ENCODE assay signal across 24 mouse cellular contexts in the genomic region with DNA sequence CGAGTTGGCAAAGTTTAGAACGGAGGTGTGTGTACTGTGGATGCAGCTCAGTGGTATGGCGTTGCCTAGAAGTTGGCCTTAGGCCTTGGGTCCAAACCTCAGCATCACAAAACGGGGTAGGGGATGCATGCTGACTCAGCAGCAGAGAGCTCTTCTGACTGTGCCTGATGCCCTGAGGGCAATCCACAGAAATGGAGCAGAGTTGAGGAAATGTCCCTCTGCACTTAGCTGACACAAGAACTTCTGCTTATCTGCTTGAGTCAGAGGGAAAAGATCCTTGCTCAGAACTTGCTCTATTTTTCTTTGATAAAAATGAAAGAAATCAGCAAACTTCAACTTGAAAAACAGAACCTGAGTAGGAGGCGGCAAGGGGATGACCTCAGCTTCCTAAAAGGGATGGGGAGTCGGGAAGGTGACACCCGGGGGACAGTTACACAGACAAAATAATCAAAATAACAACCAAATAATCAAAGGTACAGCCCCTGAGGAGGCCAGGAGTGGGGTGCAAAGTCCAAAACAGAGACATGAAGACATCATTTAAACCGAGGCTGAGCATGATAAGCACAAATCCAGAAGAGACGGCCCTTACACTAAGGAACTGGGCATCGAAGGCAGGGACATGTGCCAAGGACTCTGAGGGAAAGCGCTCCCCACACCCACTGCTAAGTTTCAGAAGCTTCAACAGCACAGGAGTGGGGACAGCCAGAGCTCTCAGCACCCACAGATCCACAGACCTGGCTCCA. TPM values are rescaled to one million over a fixed set of nuclear protein-coding genes. Genes with fewer than 3 reads are reported as not detected.
DNase-seq lines count a peak whose midpoint lies in the region; ATAC-seq and TF ChIP-seq lines count a peak whose summit lies in the region.
"Had no signal": no experiment of that assay in that cellular context is flagged by ENCODE, and none has a peak within 500 bp of the region (broad histone marks: within the 10 kb centered on the region; RNA-seq: fewer than 3 reads in every experiment).

No protein-coding gene starts in this region.

- no peaks in the 10 kb centered on the region for H3K27me3 ChIP-seq in heart, embryonic 11.5 days (ENCODE audit: control insufficient read depth, insufficient read depth, low read length)
- H3K27me3 ChIP-seq in heart, adult 2 months (ENCODE audit: control insufficient read depth, insufficient read depth, low read length) = no peaks in the 10 kb centered on the region
- H3K27me3 ChIP-seq in neural tube, embryonic 15.5 days (replicated peaks) = no peaks in the 10 kb centered on the region
- H3K27me3 ChIP-seq in intestine, embryonic 15.5 days (replicated peaks) = no peaks in the 10 kb centered on the region
- H3K27me3 ChIP-seq: limb, embryonic 12.5 days had no signal

- 0 out of 2 replicates have a peak, but pooled peaks have one; percentile 19 for ATAC-seq in heart, embryonic 11.5 days (replicated peaks; ENCODE audit: insufficient number of reproducible peaks, low FRiP score, low TSS enrichment)
- no peak for ATAC-seq in neural tube, embryonic 15.5 days (ENCODE audit: low FRiP score)
- ATAC-seq in intestine, embryonic 15.5 days = peak; percentile 41
- ATAC-seq: forebrain, embryonic 16.5 days had no signal

- no peaks in the 10 kb centered on the region; the same call in 1 of the 2 replicates for H3K36me3 ChIP-seq in heart, embryonic 11.5 days (ENCODE audit: control insufficient read depth, insufficient read depth, low read length)
- peaks cover 2% of the 10 kb centered on the region; the same call in 1 of the 2 replicates for H3K36me3 ChIP-seq in heart, adult 2 months (ENCODE audit: control insufficient read depth, insufficient read depth, low read length)
- peaks cover 50% of the 10 kb centered on the region for H3K36me3 ChIP-seq in neural tube, embryonic 15.5 days
- peaks cover 17% of the 10 kb centered on the region for H3K36me3 ChIP-seq in intestine, embryonic 15.5 days

- H3K4me3 ChIP-seq in heart, embryonic 11.5 days (ENCODE audit: low read depth, low read length) = no peak overlapping the region
- no peak overlapping the region for H3K4me3 ChIP-seq in heart, adult 2 months
- no peak overlapping the region for H3K4me3 ChIP-seq in neural tube, embryonic 15.5 days (replicated peaks)
- no peak overlapping the region for H3K4me3 ChIP-seq in intestine, embryonic 15.5 days (replicated peaks)
- H3K4me3 ChIP-seq: embryonic facial prominence, embryonic 10.5 days; layer of hippocampus, adult 2 months; limb, embryonic 12.5 days had no signal

- no peak for TF ChIP-seq POLR2A in heart, adult 2 months (IDR thresholded peaks at IDR 0.05; ENCODE audit: insufficient read depth, low read depth, low read length)

- H3K4me1 ChIP-seq in heart, embryonic 11.5 days (ENCODE audit: control insufficient read depth, insufficient read depth, low read length) = peaks cover 25% of the 10 kb centered on the region; the same call in 1 of the 2 replicates
- no peaks in the 10 kb centered on the region for H3K4me1 ChIP-seq in heart, adult 2 months (ENCODE audit: control insufficient read depth, insufficient read depth, low read length)
- H3K4me1 ChIP-seq in neural tube, embryonic 15.5 days = no peaks in the 10 kb centered on the region
- H3K4me1 ChIP-seq in intestine, embryonic 15.5 days (replicated peaks) = no peaks in the 10 kb centered on the region
- H3K4me1 ChIP-seq: embryonic facial prominence, embryonic 10.5 days; limb, embryonic 12.5 days had no signal

- intact Hi-C loops in heart, adult 2 months (cut with DNase I) = no loop called here

- 63% methylated on average over 11 of the region's 11 CpGs for WGBS in heart, embryonic 11.5 days (ENCODE audit: insufficient replicate concordance)
- WGBS in heart, adult 2 months = 48% methylated on average over 11 of the region's 11 CpGs
- WGBS in neural tube, embryonic 15.5 days = 84% methylated on average over 11 of the region's 11 CpGs
- 80% methylated on average over 11 of the region's 11 CpGs for WGBS in intestine, embryonic 15.5 days

- TF ChIP-seq CTCF in heart, adult 2 months (IDR thresholded peaks at IDR 0.05) = no peak

- H3K9me3 ChIP-seq in heart, embryonic 11.5 days (replicated peaks; ENCODE audit: control insufficient read depth, low read length) = no peaks in the 10 kb centered on the region
- H3K9me3 ChIP-seq in neural tube, embryonic 15.5 days (replicated peaks) = no peaks in the 10 kb centered on the region
- no peaks in the 10 kb centered on the region for H3K9me3 ChIP-seq in intestine, embryonic 15.5 days
- H3K9me3 ChIP-seq: embryonic facial prominence, embryonic 10.5 days; limb, embryonic 12.5 days had no signal

- no peak for TF ChIP-seq EP300 in heart, adult 2 months (IDR thresholded peaks at IDR 0.05; ENCODE audit: insufficient read depth, low read depth, low read length)

- DNase-seq in heart, adult 2 months = no peak
- DNase-seq in neural tube, embryonic 10.5 days (ENCODE audit: extremely low spot score, low spot score) = no peak
- DNase-seq in left cerebral cortex, adult 9 months (ENCODE audit: low spot score in 2 of 2) = no peak
- no peak for DNase-seq in ovary, postnatal 10 days (ENCODE audit: low spot score)
- DNase-seq: adrenal gland, postnatal 25 days; B cell, adult 2 months; cerebellum, adult 11-12 months; cerebellum, postnatal 10 days; heart, postnatal 36 days; kidney, postnatal 25 days; lung, adult 18-20 months; lung, postnatal 10 days; retina, postnatal 1 day; thymus, postnatal 25 days had no signal

- no peaks in the 10 kb centered on the region for H3K79me2 ChIP-seq in heart, adult 2 months (replicated peaks; ENCODE audit: control insufficient read depth, insufficient read depth, low read length)

- H3K27ac ChIP-seq in heart, embryonic 11.5 days (ENCODE audit: low read depth, low read length) = no peak overlapping the region
- no peak overlapping the region; the same call in 1 of the 2 replicates for H3K27ac ChIP-seq in heart, adult 2 months
- no peak overlapping the region for H3K27ac ChIP-seq in neural tube, embryonic 15.5 days (replicated peaks)
- no peak overlapping the region for H3K27ac ChIP-seq in intestine, embryonic 15.5 days
- H3K27ac ChIP-seq: embryonic facial prominence, embryonic 10.5 days; hindbrain, embryonic 14.5 days; layer of hippocampus, adult 2 months; limb, embryonic 12.5 days had no signal

- no peak overlapping the region for H3K4me2 ChIP-seq in heart, embryonic 11.5 days
- no peak overlapping the region for H3K4me2 ChIP-seq in neural tube, embryonic 15.5 days
- H3K4me2 ChIP-seq in intestine, embryonic 15.5 days (replicated peaks) = no peak overlapping the region
- H3K4me2 ChIP-seq: hindbrain, embryonic 14.5 days; limb, embryonic 12.5 days; midbrain, embryonic 11.5 days had no signal

- H3K9ac ChIP-seq in heart, embryonic 11.5 days (ENCODE audit: low read depth, low read length) = no peak overlapping the region
- no peak overlapping the region for H3K9ac ChIP-seq in heart, adult 2 months (ENCODE audit: low read depth, low read length)
- 0 out of 2 replicates have a peak overlapping the region, but pooled peaks have one; percentile 7 for H3K9ac ChIP-seq in neural tube, embryonic 15.5 days (replicated peaks)
- no peak overlapping the region for H3K9ac ChIP-seq in intestine, embryonic 15.5 days
- H3K9ac ChIP-seq: hindbrain, embryonic 14.5 days; limb, embryonic 12.5 days had no signal

RNA-seq across cellular contexts. Expression of gene Adamts7, which starts 53.6 kb away (rescaled TPM):
- polyA plus RNA-seq in heart, embryonic 11.5 days (2014; fragmentation: Nextera tagmentation; extraction: Ambion mirVana) = 4.2 and 4.9 TPM in 2 replicates
- 10 to 100 TPM; 11.8 to 14.5 TPM for total RNA-seq in heart, adult 2 months (2021)
- 36.3 and 56.3 TPM in 2 replicates for polyA plus RNA-seq in heart, adult 2 months (2012; rRNA removed)
- polyA plus RNA-seq in neural tube, embryonic 15.5 days (2015; fragmentation: Nextera tagmentation; extraction: Ambion mirVana) = 8.0 and 8.5 TPM in 2 replicates
- 13.6 and 14.1 TPM in 2 replicates for polyA plus RNA-seq in intestine, embryonic 15.5 days (2015; fragmentation: Nextera tagmentation; extraction: Ambion mirVana)
- total RNA-seq: megakaryocyte progenitor cell, adult 5-6 weeks had no signal

RNA-seq across cellular contexts. Expression of gene Tbc1d2b, which starts 54.2 kb away (rescaled TPM):
- 6.3 and 6.7 TPM in 2 replicates for polyA plus RNA-seq in heart, embryonic 11.5 days (2014; fragmentation: Nextera tagmentation; extraction: Ambion mirVana)
- 10 to 100 TPM in 1 of 2 experiments, 1 to 10 TPM in 1; 9.6 to 10.1 TPM for total RNA-seq in heart, adult 2 months (2021)
- 10.3 and 14.6 TPM in 2 replicates for polyA plus RNA-seq in heart, adult 2 months (2012; rRNA removed)
- 6.1 and 7.6 TPM in 2 replicates for polyA plus RNA-seq in neural tube, embryonic 15.5 days (2015; fragmentation: Nextera tagmentation; extraction: Ambion mirVana)
- 14.6 and 14.9 TPM in 2 replicates for polyA plus RNA-seq in intestine, embryonic 15.5 days (2015; fragmentation: Nextera tagmentation; extraction: Ambion mirVana)
